Mouse (Mus musculus): Measurements from ENCODE around the gene Aph1b. TPM values are rescaled to one million over a fixed set of nuclear protein-coding genes. Genes with fewer than 3 reads are reported as not detected.
A peak's percentile ranks its signal among the peaks of the same experiment; 100 is the strongest.
"Not testable (repeated sequence)": the region's sequence is repeated elsewhere in the genome, so short reads cannot be mapped to it uniquely, and the experiment has no call there.

Aph1b gene
- total RNA-seq (2021): 10 to 100 TPM; 22.9 to 23.4 TPM
- long read RNA-seq, experiment 1, full-length matches to known transcripts: 14 of 16 reads
- long read RNA-seq, experiment 1, partial matches to known transcripts: 0 of 16 reads
- long read RNA-seq, experiment 1, other reads (novel, unspliced or antisense): 2 of 16 reads
- long read RNA-seq, experiment 2, full-length matches to known transcripts: 9 of 11 reads
- long read RNA-seq, experiment 2, partial matches to known transcripts: 0 of 11 reads
- long read RNA-seq, experiment 2, other reads (novel, unspliced or antisense): 2 of 11 reads

- DNase-seq (ENCODE audit: low spot score in 2 of 2): peak; percentile 91 to 96
These were observed at the start of gene Aph1b for GRCm38 (mm10) chr9:66795464-66796324. Gene Aph1b (minus strand): TSS chr9:66795490.

- DNase-seq (ENCODE audit: low spot score in 2 of 2): no peak
These were observed 39.8 kb upstream of the Aph1b start for GRCm38 (mm10) chr9:66835097-66835480.

GRCm38 (mm10) chr9:66834318-66835096 lies 39.2 kb upstream of the Aph1b start, which contains the start of gene Aph1c:
Gene Aph1c (minus strand): TSS chr9:66834726.
- DNase-seq (ENCODE audit: low spot score in 2 of 2): peak; percentile 98 to 99

- DNase-seq (ENCODE audit: low spot score in 2 of 2): no peak
These were observed 38.6 kb upstream of the Aph1b start for GRCm38 (mm10) chr9:66833851-66834250.

- no peak for DNase-seq (ENCODE audit: low spot score in 2 of 2)
These were observed 37.1 kb upstream of the Aph1b start for GRCm38 (mm10) chr9:66832366-66832908.

GRCm38 (mm10) chr9:66825990-66826389 lies 30.7 kb upstream of the Aph1b start:
- peak in 1 of 2 experiments; percentile 39 for DNase-seq (ENCODE audit: low spot score in 2 of 2)

GRCm38 (mm10) chr9:66822255-66822654 lies 27.0 kb upstream of the Aph1b start:
- DNase-seq (ENCODE audit: low spot score in 2 of 2): not testable (repeated sequence)

- no peak for DNase-seq (ENCODE audit: low spot score in 2 of 2)
These were observed 25.7 kb upstream of the Aph1b start for GRCm38 (mm10) chr9:66820996-66821395.

- no peak for DNase-seq (ENCODE audit: low spot score in 2 of 2)
These were observed 18.1 kb upstream of the Aph1b start for GRCm38 (mm10) chr9:66813392-66813791.

GRCm38 (mm10) chr9:66805951-66806350 lies 10.7 kb upstream of the Aph1b start:
- not testable (repeated sequence) for DNase-seq (ENCODE audit: low spot score in 2 of 2)

- no peak for DNase-seq (ENCODE audit: low spot score in 2 of 2)
These were observed 6.7 kb upstream of the Aph1b start for GRCm38 (mm10) chr9:66801947-66802346.

GRCm38 (mm10) chr9:66796739-66797138 lies 1.4 kb upstream of the Aph1b start, which contains the start of gene Gm10647:
Gene Gm10647 (plus strand): TSS chr9:66797039.
- DNase-seq (ENCODE audit: low spot score in 2 of 2): no peak

- DNase-seq (ENCODE audit: low spot score in 2 of 2): no peak
These were observed 444 bp downstream of the Aph1b start for GRCm38 (mm10) chr9:66794629-66795463.

GRCm38 (mm10) chr9:66787821-66788220 lies 7.5 kb downstream of the Aph1b start:
- DNase-seq (ENCODE audit: low spot score in 2 of 2): peak in 1 of 2 experiments; percentile 13

- DNase-seq (ENCODE audit: low spot score in 2 of 2): not testable (repeated sequence)
These were observed 10.7 kb downstream of the Aph1b start for GRCm38 (mm10) chr9:66784552-66784951.

- no peak for DNase-seq (ENCODE audit: low spot score in 2 of 2)
These were observed 24.6 kb downstream of the Aph1b start for GRCm38 (mm10) chr9:66770701-66771100.

- DNase-seq (ENCODE audit: low spot score in 2 of 2): no peak
These were observed 26.0 kb downstream of the Aph1b start for GRCm38 (mm10) chr9:66769275-66769674.

GRCm38 (mm10) chr9:66768721-66769120 lies 26.6 kb downstream of the Aph1b start:
- no peak for DNase-seq (ENCODE audit: low spot score in 2 of 2)

- DNase-seq (ENCODE audit: low spot score in 2 of 2): no peak
These were observed 34.3 kb downstream of the Aph1b start for GRCm38 (mm10) chr9:66760991-66761390.

GRCm38 (mm10) chr9:66752849-66753248 lies 42.4 kb downstream of the Aph1b start:
- DNase-seq (ENCODE audit: low spot score in 2 of 2): peak; percentile 14 to 37

Measured in left cerebral cortex, adult 18-20 months (tissue).